9 mouse cellular contexts compared by ENCODE assay signal in genomic region chrX:75875566-75875965, GRCm38 (mm10). TPM values are rescaled to one million over a fixed set of nuclear protein-coding genes. Genes with fewer than 3 reads are reported as not detected.
DNase-seq lines count a peak whose midpoint lies in the region.
"Had no signal": no experiment of that assay in that cellular context is flagged by ENCODE, and none has a peak within 500 bp of the region (broad histone marks: within the 10 kb centered on the region; RNA-seq: fewer than 3 reads in every experiment).

No protein-coding gene starts in this region.

- H3K4me3 ChIP-seq in heart, embryonic 10.5 days = peak overlapping the region; percentile 64
- H3K4me3 ChIP-seq in brown adipose tissue, adult 24 weeks (ENCODE audit: insufficient read depth, low read depth, low read length) = peak overlapping the region; percentile 68; the same call in 1 of the 2 replicates
- H3K4me3 ChIP-seq in hindbrain, embryonic 10.5 days = peak overlapping the region; percentile 60
- peak overlapping the region; percentile 48 for H3K4me3 ChIP-seq in macrophage (ENCODE audit: inconsistent target)

- no peaks in the 10 kb centered on the region for H3K4me1 ChIP-seq in heart, embryonic 10.5 days
- H3K4me1 ChIP-seq in brown adipose tissue, adult 24 weeks (ENCODE audit: control insufficient read depth, insufficient read depth, insufficient read length, low read length) = no peaks in the 10 kb centered on the region
- no peaks in the 10 kb centered on the region; the same call in 1 of the 2 replicates for H3K4me1 ChIP-seq in hindbrain, embryonic 10.5 days (replicated peaks)

- H3K27ac ChIP-seq in heart, embryonic 10.5 days = no peak overlapping the region
- H3K27ac ChIP-seq in brown adipose tissue, adult 24 weeks (replicated peaks; ENCODE audit: low read depth, low read length) = peak overlapping the region; percentile 53
- no peak overlapping the region for H3K27ac ChIP-seq in hindbrain, embryonic 10.5 days
- H3K27ac ChIP-seq in macrophage = no peak overlapping the region

- H3K79me2 ChIP-seq in macrophage (ENCODE audit: inconsistent target) = no peaks in the 10 kb centered on the region

- no peaks in the 10 kb centered on the region for H3K9me3 ChIP-seq in heart, embryonic 10.5 days
- H3K9me3 ChIP-seq in hindbrain, embryonic 10.5 days = no peaks in the 10 kb centered on the region
- H3K9me3 ChIP-seq: G1E had no signal

- no peaks in the 10 kb centered on the region for H3K36me3 ChIP-seq in heart, embryonic 10.5 days
- no peaks in the 10 kb centered on the region for H3K36me3 ChIP-seq in hindbrain, embryonic 10.5 days
- H3K36me3 ChIP-seq in macrophage (ENCODE audit: inconsistent target) = no peaks in the 10 kb centered on the region
- H3K36me3 ChIP-seq: G1E had no signal

- H3K27me3 ChIP-seq in heart, embryonic 10.5 days (ENCODE audit: insufficient read depth, poor library complexity, severe bottlenecking) = peaks cover 12% of the 10 kb centered on the region; the same call in 1 of the 2 replicates
- 0 out of 2 replicates have a peak, but pooled peaks cover 3% of the 10 kb centered on the region for H3K27me3 ChIP-seq in hindbrain, embryonic 10.5 days (ENCODE audit: insufficient read depth, poor library complexity, severe bottlenecking)

- WGBS in heart, embryonic 10.5 days = 27% methylated on average over 5 of the region's 5 CpGs
- 22% methylated on average over 5 of the region's 5 CpGs for WGBS in hindbrain, embryonic 10.5 days
- 34% methylated on average over 5 of the region's 5 CpGs for WGBS in macrophage (ENCODE audit: missing documents)

- no peak for DNase-seq in heart, embryonic 10.5 days (ENCODE audit: low spot score)
- no peak for DNase-seq in heart, adult 8-10 months (ENCODE audit: low spot score)
- peak; percentile 2 for DNase-seq in hindbrain, embryonic 10.5 days (ENCODE audit: low spot score)
- DNase-seq in ovary, postnatal 10 days (ENCODE audit: low spot score) = no peak
- no peak for DNase-seq in frontal cortex, postnatal 10 days (ENCODE audit: low spot score in 2 of 2)
- DNase-seq in gastrocnemius, postnatal 14 days = no peak

- intact Hi-C loops in gastrocnemius, postnatal 14 days (cut with DNase I; ENCODE audit: low total_unique reads) = no loop called here

RNA-seq across cellular contexts. Expression of gene Pls3, which starts 0.6 kb away (rescaled TPM):
- polyA plus RNA-seq in heart, embryonic 10.5 days (2016; fragmentation: Nextera tagmentation; extraction: Ambion mirVana) = 79.5 and 113 TPM in 2 replicates
- total RNA-seq in heart, adult 8-10 months (2022) = 10 to 100 TPM; 25.7 to 40.6 (median 38.3) TPM
- polyA plus RNA-seq in brown adipose tissue, adult 24 weeks (2012; ENCODE audit: insufficient read depth, insufficient read length, missing spikeins) = 33.5 and 47.8 TPM in 2 replicates
- polyA plus RNA-seq in hindbrain, embryonic 10.5 days (2016; fragmentation: Nextera tagmentation; extraction: Ambion mirVana) = 62.9 and 73.2 TPM in 2 replicates
- total RNA-seq in macrophage (2018; cell fraction: chromatin; rRNA removed) = 10 to 100 TPM in 1 of 26 experiments, 1 to 10 TPM in 21, under 1 TPM in 4; 0.59 to 15.6 (median 1.8) TPM
- total RNA-seq in macrophage (2018; cell fraction: cytosol; rRNA removed) = 1 to 10 TPM; 3.0 to 6.5 (median 4.2) TPM
- 1 to 10 TPM; 1.4 to 6.6 (median 3.3) TPM for total RNA-seq in macrophage (2018; cell fraction: nucleus; rRNA removed)
- 6.9 to 7.9 TPM (median 7.3 TPM) in 3 replicates for polyA plus RNA-seq in macrophage (2018)
- 10 to 100 TPM; 31.2 to 38.5 TPM for total RNA-seq in gastrocnemius, postnatal 14 days (2021)
- total RNA-seq: G1E had no signal
- polyA plus RNA-seq: G1E had no signal
